Mouse (Mus musculus) CH12.LX (cell line): ENCODE measurements at regions not wholly inside any gene's neighbourhood (a gene's known extent, or its start where the extent isn't known, plus 50 kb on each side); places are given as distances from the start of the nearest gene placed in this dataset.

ENCODE experiments used
- DNase-seq: peaks from one replicate; pipeline ENCODE4 v3.0.0-alpha.2; 2013; ENCODE audit errors: extremely low read depth
- H3K27ac ChIP-seq: 2 replicates; pipeline ENCODE4 v1.5.1; 2012; ENCODE audit warnings: low read depth, mild to moderate bottlenecking, control low read depth, moderate library complexity; ENCODE audit not compliant: insufficient read depth
- H3K27me3 ChIP-seq: replicated peaks from 2 replicates; pipeline ENCODE3; 2012; ENCODE audit warnings: inconsistent platforms
- H3K36me3 ChIP-seq, 2 experiments: replicated peaks in 1 of 2; 2 replicates each; pipeline versions ENCODE3 to v1.6.1; 2012; ENCODE audit warnings: inconsistent platforms in 1 of 2, low read length in 1 of 2, mild to moderate bottlenecking in 1 of 2, mixed read lengths in 1 of 2, moderate library complexity in 1 of 2; ENCODE audit not compliant: control insufficient read depth in 1 of 2, insufficient read depth in 1 of 2
- H3K4me1 ChIP-seq, 2 experiments: 2 replicates each; pipeline ENCODE4 v1.6.1; 2012; ENCODE audit warnings: inconsistent platforms in 1 of 2, moderate library complexity in 1 of 2; ENCODE audit not compliant: insufficient read depth in 2 of 2, control insufficient read depth in 1 of 2
- H3K4me2 ChIP-seq: 2 replicates; pipeline ENCODE4 v1.6.1; 2012; ENCODE audit warnings: low read depth, mild to moderate bottlenecking, control low read depth; ENCODE audit not compliant: poor library complexity, insufficient read depth, severe bottlenecking
- H3K4me3 ChIP-seq, 3 experiments: fragments of 150-350 bp in 1 of 3; sonication (generic) in 1 of 3; replicated peaks in 1 of 3; 2 replicates each; pipeline versions ENCODE3 to v1.5.1; 2011 to 2012; ENCODE audit warnings: low read depth in 2 of 3, low read length in 2 of 3, mild to moderate bottlenecking in 2 of 3, moderate library complexity in 2 of 3, control low read depth in 1 of 3, improper control_type of control experiment in 1 of 3, inconsistent platforms in 1 of 3, mixed read lengths in 1 of 3; ENCODE audit not compliant: poor library complexity in 1 of 3
- H3K79me2 ChIP-seq: replicated peaks from 2 replicates; pipeline ENCODE4 v1.6.1; 2012; ENCODE audit warnings: mild to moderate bottlenecking, moderate library complexity; ENCODE audit not compliant: control insufficient read depth, poor library complexity, insufficient read depth, severe bottlenecking; ENCODE audit errors: extremely low read depth
- H3K9ac ChIP-seq: 2 replicates; pipeline ENCODE4 v1.6.1; 2012; ENCODE audit warnings: low read depth, mild to moderate bottlenecking, control low read depth, moderate library complexity; ENCODE audit not compliant: insufficient read depth
- H3K9me3 ChIP-seq: replicated peaks from 2 replicates; pipeline ENCODE3; 2012; ENCODE audit warnings: low read length, inconsistent platforms, mixed read lengths
- CHD2 ChIP-seq: IDR thresholded peaks from 2 replicates; pipeline ENCODE4 v1.6.1; 2011; ENCODE audit warnings: low read length, improper control_type of control experiment
- CTCF ChIP-seq, 2 experiments: IDR thresholded peaks in 1 of 2; conservative IDR thresholded peaks in 1 of 2; 2 replicates each; pipeline ENCODE4 v1.5.1; 2011 to 2012; ENCODE audit warnings: low read depth in 2 of 2, low read length in 2 of 2, improper control_type of control experiment in 1 of 2, inconsistent platforms in 1 of 2, mild to moderate bottlenecking in 1 of 2, moderate library complexity in 1 of 2
- E2F4 ChIP-seq: IDR thresholded peaks from 2 replicates; pipeline ENCODE4 v1.6.1; 2011; ENCODE audit warnings: low read depth, low read length, improper control_type of control experiment; ENCODE audit not compliant: insufficient replicate concordance
- ELF1 ChIP-seq: IDR thresholded peaks from 2 replicates; pipeline ENCODE4 v1.6.1; 2014; ENCODE audit warnings: low read depth, mild to moderate bottlenecking, inconsistent platforms, low read length, improper control_type of control experiment
- EP300 ChIP-seq: IDR thresholded peaks from 2 replicates; pipeline ENCODE4 v1.6.1; 2011; ENCODE audit warnings: low read length, improper control_type of control experiment
- IRF4 ChIP-seq: IDR thresholded peaks from 2 replicates; pipeline ENCODE4 v1.6.1; 2014; ENCODE audit warnings: low read depth, mild to moderate bottlenecking, inconsistent platforms, low read length, improper control_type of control experiment
- JUN ChIP-seq: IDR thresholded peaks from 2 replicates; pipeline ENCODE4 v1.6.1; 2011; ENCODE audit warnings: low read depth, mild to moderate bottlenecking, low read length, improper control_type of control experiment, moderate library complexity; ENCODE audit not compliant: insufficient read depth
- KAT2A ChIP-seq: IDR thresholded peaks from 2 replicates; pipeline ENCODE4 v1.6.1; 2012; ENCODE audit warnings: low read length, improper control_type of control experiment, inconsistent platforms; ENCODE audit not compliant: insufficient replicate concordance
- MAFK ChIP-seq: IDR thresholded peaks from 2 replicates; pipeline ENCODE4 v1.6.1; 2011; ENCODE audit warnings: low read length, improper control_type of control experiment; ENCODE audit not compliant: insufficient replicate concordance
- MEF2A ChIP-seq: IDR thresholded peaks from 2 replicates; pipeline ENCODE4 v1.6.1; 2014; ENCODE audit warnings: low read depth, mild to moderate bottlenecking, inconsistent platforms, low read length, improper control_type of control experiment, borderline replicate concordance
- NRF1 ChIP-seq: IDR thresholded peaks from 2 replicates; pipeline ENCODE4 v1.6.1; 2014; ENCODE audit warnings: low read depth, mild to moderate bottlenecking, inconsistent platforms, low read length, improper control_type of control experiment, moderate library complexity
- POLR2AphosphoS2 ChIP-seq: IDR thresholded peaks from 2 replicates; pipeline ENCODE4 v1.6.1; 2011; ENCODE audit warnings: low read depth, low read length, improper control_type of control experiment
- RCOR1 ChIP-seq: conservative IDR thresholded peaks from 2 replicates; pipeline ENCODE4 v1.6.1; 2012; ENCODE audit warnings: low read depth, mild to moderate bottlenecking, inconsistent platforms, low read length, improper control_type of control experiment
- SIN3A ChIP-seq: IDR thresholded peaks from 2 replicates; pipeline ENCODE4 v1.6.1; 2012; ENCODE audit warnings: low read length, improper control_type of control experiment, inconsistent platforms
- TCF12 ChIP-seq: IDR thresholded peaks from 2 replicates; pipeline ENCODE4 v1.6.1; 2014; ENCODE audit warnings: low read depth, mild to moderate bottlenecking, inconsistent platforms, low read length, improper control_type of control experiment
- UBTF ChIP-seq: IDR thresholded peaks from 2 replicates; pipeline ENCODE4 v1.6.1; 2012; ENCODE audit warnings: low read depth, mild to moderate bottlenecking, inconsistent platforms, low read length, improper control_type of control experiment, moderate library complexity
- USF1 ChIP-seq: IDR thresholded peaks from 2 replicates; pipeline ENCODE4 v1.6.1; 2014; ENCODE audit warnings: low read depth, mild to moderate bottlenecking, inconsistent platforms, low read length, improper control_type of control experiment
- USF2 ChIP-seq: conservative IDR thresholded peaks from 2 replicates; pipeline ENCODE4 v1.6.1; 2011; ENCODE audit warnings: low read depth, low read length, improper control_type of control experiment
- ZC3H11A ChIP-seq: IDR thresholded peaks from 2 replicates; pipeline ENCODE4 v1.6.1; 2012; ENCODE audit warnings: low read depth, mild to moderate bottlenecking, inconsistent platforms, low read length, improper control_type of control experiment
- ZMIZ1 ChIP-seq: IDR thresholded peaks from 2 replicates; pipeline ENCODE4 v1.6.1; 2012; ENCODE audit warnings: low read depth, mild to moderate bottlenecking, inconsistent platforms, low read length, improper control_type of control experiment
- dilution Hi-C: fragments of 300-500 bp; cut with MboI; formaldehyde crosslinking; loops from 2 replicates; pipeline ENCODE4 v1.14.3; 2020; ENCODE audit warnings: low sequenced_read_pairs; ENCODE audit not compliant: extremely low pct_unique_long_range_greater_than_20kb, extremely low pct_ligation_motif_present
- in situ Hi-C: fragments of 300-500 bp; cut with MboI; formaldehyde crosslinking; loops from 3 replicates; pipeline ENCODE4 v1.14.3; 2019; ENCODE audit warnings: low sequenced_read_pairs, low pct_ligation_motif_present, low pct_unique_long_range_greater_than_20kb, mixed read lengths

GRCm38 (mm10) chr19:26088318-26088717, 416.1 kb downstream of the Dmrt2 start:
- TF ChIP-seq NRF1 (no peak), ELF1 (no peak), RCOR1 (no peak), USF1 (no peak), ZMIZ1 (no peak), CTCF (conservative IDR thresholded peaks at IDR 0.05 in 1 of 2, IDR thresholded peaks at IDR 0.05 in 1 of 2; ENCODE audit: low read depth in 2 of 2, low read length in 2 of 2) (no peak), KAT2A (no peak), MAFK (no peak), EP300 (no peak), JUN (no peak), MEF2A (no peak), UBTF (no peak), USF2 (no peak), ZC3H11A (no peak), IRF4 (no peak), POLR2AphosphoS2 (no peak)
- TF ChIP-seq, all 38 proteins: peak for 0
- Histone ChIP-seq H3K4me1 (no peaks in the 10 kb centered on the region), H3K9ac (no peak overlapping the region), H3K4me3 (no peak overlapping the region), H3K27ac (no peak overlapping the region), H3K79me2 (no peaks in the 10 kb centered on the region), H3K27me3 (no peaks in the 10 kb centered on the region), H3K4me2 (no peak overlapping the region), H3K9me3 (no peaks in the 10 kb centered on the region), H3K36me3 (no peaks in the 10 kb centered on the region)
- in situ Hi-C loops (no loop called here), dilution Hi-C loops (no loop called here)
- DNase-seq = no peak

GRCm38 (mm10) chr19:26091386-26091785, 419.2 kb downstream of the Dmrt2 start:
- Histone ChIP-seq H3K79me2 (no peaks in the 10 kb centered on the region), H3K27ac (no peak overlapping the region), H3K36me3 (no peaks in the 10 kb centered on the region), H3K4me3 (no peak overlapping the region)
- in situ Hi-C loops = no loop called here
- TF ChIP-seq E2F4 = no peak
- TF ChIP-seq CHD2 = no peak
- no peak for TF ChIP-seq JUN
- no peak for TF ChIP-seq SIN3A
- no peak for TF ChIP-seq TCF12
- TF ChIP-seq, all 38 proteins: peak for 0
- Histone ChIP-seq H3K4me1 (no peaks in the 10 kb centered on the region), H3K9me3 (no peaks in the 10 kb centered on the region), H3K4me2 (no peak overlapping the region), H3K9ac (no peak overlapping the region), H3K27me3 (no peaks in the 10 kb centered on the region)
- no peak for DNase-seq
- dilution Hi-C loops = no loop called here
